ENCODE assay signal across 11 mouse cellular contexts in the genomic region with DNA sequence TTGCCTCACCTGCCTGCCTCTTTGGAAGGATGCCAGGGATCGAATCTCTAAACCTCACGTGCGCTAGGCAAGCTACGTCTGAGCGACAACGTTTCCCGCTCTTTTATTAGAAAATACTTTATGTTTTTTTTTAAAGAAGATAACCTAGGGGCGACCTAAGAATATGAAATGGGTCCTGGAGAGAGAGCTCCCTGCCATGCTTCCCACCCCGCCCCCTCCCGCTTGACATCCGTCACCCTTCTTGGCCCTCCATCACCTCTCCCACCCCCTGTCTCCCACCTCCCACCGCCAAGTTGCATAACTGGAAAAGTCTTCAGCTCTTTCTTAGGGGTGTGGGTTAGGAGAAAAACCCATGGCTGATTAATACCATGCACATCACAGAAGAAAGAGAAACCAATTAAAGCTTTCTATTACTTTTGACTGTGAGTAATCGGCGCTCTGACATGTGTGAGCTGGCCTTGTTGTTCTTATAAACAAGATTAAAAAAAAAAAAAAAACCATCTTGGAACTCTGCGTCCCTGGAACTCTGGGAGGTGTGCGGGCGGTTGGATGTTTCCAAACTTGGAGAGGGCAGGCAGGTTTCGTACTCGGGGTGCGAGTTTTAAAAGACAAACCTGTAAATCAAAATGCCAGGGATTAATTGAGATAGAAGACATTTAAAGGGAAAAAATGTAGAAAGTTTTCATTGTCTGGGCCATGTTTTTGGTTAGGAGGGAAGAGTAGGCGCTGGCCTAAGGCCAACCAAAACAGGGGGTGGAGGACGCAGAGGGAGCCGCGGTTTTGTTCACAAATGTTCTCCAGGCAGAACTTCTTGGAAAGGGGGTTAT.
DNase-seq lines count a peak whose midpoint lies in the region; ATAC-seq lines count a peak whose summit lies in the region.
"Had no signal": no experiment of that assay in that cellular context is flagged by ENCODE, and none has a peak within 500 bp of the region (broad histone marks: within the 10 kb centered on the region; RNA-seq: fewer than 3 reads in every experiment).

No protein-coding gene starts in this region.

- 0 out of 2 replicates have a peak overlapping the region, but pooled peaks have one; percentile 2 for H3K27ac ChIP-seq in heart, embryonic 13.5 days (replicated peaks)
- peak overlapping the region; percentile 12; the same call in 1 of the 2 replicates for H3K27ac ChIP-seq in limb, embryonic 13.5 days
- H3K27ac ChIP-seq in midbrain, embryonic 15.5 days: no peak overlapping the region
- H3K27ac ChIP-seq: macrophage had no signal

- H3K4me3 ChIP-seq in heart, embryonic 13.5 days: no peak overlapping the region
- no peak overlapping the region for H3K4me3 ChIP-seq in limb, embryonic 13.5 days
- no peak overlapping the region for H3K4me3 ChIP-seq in midbrain, embryonic 15.5 days

- peaks cover 12% of the 10 kb centered on the region for H3K9me3 ChIP-seq in heart, embryonic 13.5 days
- H3K9me3 ChIP-seq in limb, embryonic 13.5 days: peaks cover 16% of the 10 kb centered on the region
- H3K9me3 ChIP-seq in midbrain, embryonic 15.5 days: peaks cover 5% of the 10 kb centered on the region; the same call in 1 of the 2 replicates

- peaks cover 18% of the 10 kb centered on the region for H3K4me1 ChIP-seq in heart, embryonic 13.5 days
- peaks cover 36% of the 10 kb centered on the region for H3K4me1 ChIP-seq in limb, embryonic 13.5 days
- H3K4me1 ChIP-seq in midbrain, embryonic 15.5 days: no peaks in the 10 kb centered on the region

- WGBS in heart, embryonic 13.5 days: 66% methylated on average over 24 of the region's 24 CpGs
- WGBS in limb, embryonic 13.5 days: 51% methylated on average over 24 of the region's 24 CpGs
- WGBS in midbrain, embryonic 15.5 days: 82% methylated on average over 24 of the region's 24 CpGs

- H3K36me3 ChIP-seq in heart, embryonic 13.5 days: no peaks in the 10 kb centered on the region
- H3K36me3 ChIP-seq in limb, embryonic 13.5 days: no peaks in the 10 kb centered on the region
- no peaks in the 10 kb centered on the region for H3K36me3 ChIP-seq in midbrain, embryonic 15.5 days (replicated peaks)

- no peak overlapping the region for H3K4me2 ChIP-seq in heart, embryonic 13.5 days
- H3K4me2 ChIP-seq in limb, embryonic 13.5 days (replicated peaks): no peak overlapping the region
- no peak overlapping the region for H3K4me2 ChIP-seq in midbrain, embryonic 15.5 days

- DNase-seq in gastrocnemius, adult 18-20 months (ENCODE audit: low spot score): peak; percentile 58
- DNase-seq in gastrocnemius, postnatal 36 days: no peak
- DNase-seq in NIH3T3 (ENCODE audit: low read depth): peak; percentile 93
- DNase-seq in right cerebral cortex, postnatal 10 days (ENCODE audit: low spot score in 2 of 2): no peak
- DNase-seq in right cerebral cortex, postnatal 36 days (ENCODE audit: low spot score in 2 of 2): no peak
- DNase-seq: B cell, adult 2 months; embryo, embryonic 11 days had no signal

- no peak overlapping the region for H3K9ac ChIP-seq in heart, embryonic 13.5 days
- H3K9ac ChIP-seq in limb, embryonic 13.5 days: no peak overlapping the region
- no peak overlapping the region for H3K9ac ChIP-seq in midbrain, embryonic 15.5 days

- H3K27me3 ChIP-seq in heart, embryonic 13.5 days (replicated peaks): no peaks in the 10 kb centered on the region
- H3K27me3 ChIP-seq in limb, embryonic 13.5 days: no peaks in the 10 kb centered on the region
- H3K27me3 ChIP-seq in midbrain, embryonic 15.5 days (replicated peaks): no peaks in the 10 kb centered on the region

- no peak; the same call in 1 of the 2 replicates for ATAC-seq in heart, embryonic 13.5 days (ENCODE audit: extremely low read depth, insufficient number of reproducible peaks, low FRiP score, low TSS enrichment)
- no peak for ATAC-seq in limb, embryonic 13.5 days (ENCODE audit: low FRiP score, low read depth)
- no peak for ATAC-seq in midbrain, embryonic 15.5 days (replicated peaks)

- intact Hi-C loops in gastrocnemius, postnatal 36 days (cut with DNase I): no loop called here

Comparison
In these comparisons a context has a peak if more than half of its experiments do, and no peak if none do; other contexts are left out.
1. DNase-seq: peak in gastrocnemius, adult 18-20 months (single experiment) and NIH3T3 (single experiment); none in gastrocnemius, postnatal 36 days (0 of 2), right cerebral cortex, postnatal 10 days (0 of 2) and right cerebral cortex, postnatal 36 days (0 of 2).